Mouse (Mus musculus): ENCODE measurements around the gene Smim7. TPM values are rescaled to one million over a fixed set of nuclear protein-coding genes. Genes with fewer than 3 reads are reported as not detected.

Gene Smim7
- polyA plus RNA-seq, 1 experiment from 2014 or later: 129 TPM

DNA sequence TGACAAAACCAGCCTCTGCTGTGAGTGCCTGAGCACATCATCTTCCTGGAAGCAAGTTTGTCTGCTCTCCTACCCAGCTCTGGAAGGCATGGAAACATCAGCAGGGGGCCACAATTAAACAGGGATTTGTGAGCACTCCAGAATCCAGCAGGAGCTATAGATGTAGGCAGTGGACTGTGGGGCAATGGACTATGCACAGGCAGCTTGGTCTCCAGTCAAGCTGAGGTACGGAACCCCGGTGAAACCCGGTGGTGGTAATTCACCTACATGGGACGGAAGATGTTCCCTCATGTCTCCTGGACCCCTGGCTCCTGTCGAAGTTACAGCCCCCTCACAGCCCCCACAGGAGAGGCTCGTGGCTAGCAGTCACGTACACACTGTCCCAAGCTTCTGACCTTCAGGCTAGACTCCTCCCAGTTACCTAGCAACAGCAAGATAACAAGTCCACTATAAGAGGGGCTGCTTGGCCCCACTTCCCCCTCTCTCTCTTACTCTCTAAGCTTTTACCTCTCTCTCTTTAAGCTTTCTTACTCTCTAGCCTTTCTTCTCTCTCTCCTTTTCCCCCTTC is 53.4 kb downstream of the Smim7 start:
- Histone ChIP-seq H3K4me2 (replicated peaks; ENCODE audit: low read depth, low read length) (no peak overlapping the region), H3K27ac (ENCODE audit: low read depth, low read length) (no peak overlapping the region), H3K4me1 (ENCODE audit: control insufficient read depth, insufficient read depth, low read length) (no peaks in the 10 kb centered on the region), H3K9ac (ENCODE audit: low read depth, low read length) (no peak overlapping the region), H3K9me3 (ENCODE audit: control insufficient read depth, low read length) (no peaks in the 10 kb centered on the region), H3K27me3 (ENCODE audit: control insufficient read depth, insufficient read depth, low read length) (no peaks in the 10 kb centered on the region), H3K4me3 (ENCODE audit: low read length) (no peak overlapping the region), H3K36me3 (ENCODE audit: control insufficient read depth, insufficient read depth, low read length) (no peaks in the 10 kb centered on the region; the same call in 1 of the 2 replicates)
- no peak for ATAC-seq (ENCODE audit: low FRiP score, low TSS enrichment)
- 72% methylated on average over 7 of the region's 7 CpGs for WGBS

Small RNAs within 50 kb of the gene (microRNA-seq; reads per million reads assigned to microRNA genes)
- gene Gm28019: not detected

Other genes starting within 250 kb of the Smim7 start
- 40.7 and 72.3 TPM in 2 replicates for gene Eps15l1, start 149.6 kb downstream of the Smim7 start, polyA plus RNA-seq (2014; fragmentation: Nextera tagmentation; extraction: Ambion mirVana)
- 1.6 and 2.1 TPM in 2 replicates for gene Calr3, start 127.2 kb downstream of the Smim7 start, polyA plus RNA-seq (2014; fragmentation: Nextera tagmentation; extraction: Ambion mirVana)
- gene 1700030K09Rik, start 127.2 kb downstream of the Smim7 start, polyA plus RNA-seq (2014; fragmentation: Nextera tagmentation; extraction: Ambion mirVana): 13.9 and 14.6 TPM in 2 replicates
- 57.0 and 72.0 TPM in 2 replicates for gene Cherp, start 95.9 kb downstream of the Smim7 start, polyA plus RNA-seq (2014; fragmentation: Nextera tagmentation; extraction: Ambion mirVana)
- 10.8 and 19.7 TPM in 2 replicates for gene Slc35e1, start 78.5 kb downstream of the Smim7 start, polyA plus RNA-seq (2014; fragmentation: Nextera tagmentation; extraction: Ambion mirVana)
- 11.1 and 15.8 TPM in 2 replicates for gene Med26, start 22.8 kb downstream of the Smim7 start, polyA plus RNA-seq (2014; fragmentation: Nextera tagmentation; extraction: Ambion mirVana)
- 13.5 and 17.0 TPM in 2 replicates for gene Tmem38a, start 967 bp upstream of the Smim7 start, polyA plus RNA-seq (2014; fragmentation: Nextera tagmentation; extraction: Ambion mirVana)
- gene Nwd1, start 75.6 kb upstream of the Smim7 start, polyA plus RNA-seq (2014; fragmentation: Nextera tagmentation; extraction: Ambion mirVana): not detected in 2 replicates
- 165 and 182 TPM in 2 replicates for gene Sin3b, start 152.2 kb upstream of the Smim7 start, polyA plus RNA-seq (2014; fragmentation: Nextera tagmentation; extraction: Ambion mirVana)
- gene F2rl3, start 190.8 kb upstream of the Smim7 start, polyA plus RNA-seq (2014; fragmentation: Nextera tagmentation; extraction: Ambion mirVana): 3.3 and 3.7 TPM in 2 replicates

Data from kidney, embryonic 14.5 days (tissue).